11 mouse cellular contexts compared by ENCODE assay signal in the genomic region with DNA sequence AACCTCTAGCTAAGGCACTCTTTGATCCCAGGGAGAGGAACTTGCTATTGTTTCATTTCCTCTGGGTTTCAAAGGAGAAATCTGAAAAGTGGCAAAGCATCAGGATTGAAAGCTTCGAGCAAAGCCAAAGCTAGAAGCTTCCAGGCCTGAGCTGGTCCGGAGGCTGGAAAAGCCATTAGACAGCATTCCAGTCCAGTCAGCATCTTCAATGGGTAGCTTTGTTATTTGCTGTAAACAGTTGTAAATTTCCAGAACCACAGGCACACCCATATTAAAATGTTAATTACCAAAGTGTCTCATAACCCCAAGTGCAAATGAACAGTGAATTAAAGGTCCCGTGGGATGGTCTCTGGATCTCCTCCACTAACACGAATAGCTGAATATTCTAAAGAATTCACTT. TPM values are rescaled to one million over a fixed set of nuclear protein-coding genes. Genes with fewer than 3 reads are reported as not detected.
DNase-seq lines count a peak whose midpoint lies in the region; ATAC-seq and TF ChIP-seq lines count a peak whose summit lies in the region.
"Had no signal": no experiment of that assay in that cellular context is flagged by ENCODE, and none has a peak within 500 bp of the region (broad histone marks: within the 10 kb centered on the region; RNA-seq: fewer than 3 reads in every experiment).

No protein-coding gene starts in this region.

- H3K9ac ChIP-seq in forebrain, embryonic 16.5 days (replicated peaks; ENCODE audit: low read depth, low read length): no peak overlapping the region
- peak overlapping the region; percentile 0; the same call in 1 of the 2 replicates for H3K9ac ChIP-seq in hindbrain, embryonic 13.5 days
- H3K9ac ChIP-seq in neural tube, embryonic 13.5 days: no peak overlapping the region
- H3K9ac ChIP-seq: embryonic facial prominence, embryonic 12.5 days; lung, embryonic 15.5 days had no signal

- H3K4me1 ChIP-seq in forebrain, embryonic 10.5 days: peaks cover 82% of the 10 kb centered on the region
- peaks cover 51% of the 10 kb centered on the region for H3K4me1 ChIP-seq in forebrain, embryonic 16.5 days (replicated peaks; ENCODE audit: control insufficient read depth, insufficient read depth, low read length)
- peaks cover 65% of the 10 kb centered on the region for H3K4me1 ChIP-seq in hindbrain, embryonic 13.5 days (replicated peaks)
- H3K4me1 ChIP-seq in neural tube, embryonic 13.5 days (replicated peaks): peaks cover 93% of the 10 kb centered on the region

- peaks cover 51% of the 10 kb centered on the region for H3K36me3 ChIP-seq in forebrain, embryonic 10.5 days (replicated peaks)
- H3K36me3 ChIP-seq in forebrain, embryonic 16.5 days (ENCODE audit: control insufficient read depth, insufficient read depth): 0 out of 2 replicates have a peak, but pooled peaks cover 2% of the 10 kb centered on the region
- H3K36me3 ChIP-seq in hindbrain, embryonic 13.5 days: peaks cover 31% of the 10 kb centered on the region
- H3K36me3 ChIP-seq in neural tube, embryonic 13.5 days: peaks cover 28% of the 10 kb centered on the region

- 66% methylated on average over 4 of the region's 4 CpGs for WGBS in forebrain, embryonic 10.5 days
- 16% methylated on average over 4 of the region's 4 CpGs for WGBS in forebrain, embryonic 16.5 days
- 28% methylated on average over 4 of the region's 4 CpGs for WGBS in hindbrain, embryonic 13.5 days
- 21% methylated on average over 4 of the region's 4 CpGs for WGBS in neural tube, embryonic 13.5 days

- no peak for TF ChIP-seq CTCF in left cerebral cortex, adult 2 months (IDR thresholded peaks at IDR 0.05)

- H3K27me3 ChIP-seq in forebrain, embryonic 10.5 days (ENCODE audit: poor library complexity, severe bottlenecking): no peaks in the 10 kb centered on the region
- H3K27me3 ChIP-seq in forebrain, embryonic 16.5 days (replicated peaks; ENCODE audit: control insufficient read depth, insufficient read depth, low read length): no peaks in the 10 kb centered on the region
- H3K27me3 ChIP-seq in hindbrain, embryonic 13.5 days: no peaks in the 10 kb centered on the region
- no peaks in the 10 kb centered on the region for H3K27me3 ChIP-seq in neural tube, embryonic 13.5 days
- H3K27me3 ChIP-seq: embryonic facial prominence, embryonic 12.5 days; lung, embryonic 15.5 days had no signal

- DNase-seq in forebrain, embryonic 10.5 days (ENCODE audit: extremely low spot score, low spot score): no peak
- no peak for DNase-seq in left cerebral cortex, adult 2 months (ENCODE audit: extremely low spot score in 1 of 2, low spot score in 2 of 2)
- no peak for DNase-seq in left cerebral cortex, postnatal 36 days (ENCODE audit: low spot score in 2 of 2)
- DNase-seq in urinary bladder, postnatal 4 days (ENCODE audit: low spot score in 2 of 2): no peak
- no peak for DNase-seq in testis, postnatal 14 days (ENCODE audit: low spot score)
- DNase-seq: layer of hippocampus, adult 9-11 months had no signal

- no peak for ATAC-seq in forebrain, embryonic 16.5 days
- no peak for ATAC-seq in hindbrain, embryonic 13.5 days (ENCODE audit: low FRiP score)
- ATAC-seq in neural tube, embryonic 13.5 days (ENCODE audit: low read depth): no peak

- H3K27ac ChIP-seq in forebrain, embryonic 10.5 days: peak overlapping the region; percentile 84
- no peak overlapping the region for H3K27ac ChIP-seq in forebrain, embryonic 16.5 days (ENCODE audit: low read length)
- H3K27ac ChIP-seq in left cerebral cortex, adult 2 months: peak overlapping the region; percentile 48; the same call in 1 of the 2 replicates
- H3K27ac ChIP-seq in hindbrain, embryonic 13.5 days: peak overlapping the region; percentile 84
- H3K27ac ChIP-seq in neural tube, embryonic 13.5 days (replicated peaks): peak overlapping the region; percentile 91
- H3K27ac ChIP-seq: lung, embryonic 15.5 days had no signal

- no peak overlapping the region for H3K4me3 ChIP-seq in forebrain, embryonic 10.5 days
- H3K4me3 ChIP-seq in forebrain, embryonic 16.5 days (replicated peaks; ENCODE audit: low read length): no peak overlapping the region
- H3K4me3 ChIP-seq in left cerebral cortex, adult 2 months: no peak overlapping the region
- no peak overlapping the region for H3K4me3 ChIP-seq in hindbrain, embryonic 13.5 days
- no peak overlapping the region for H3K4me3 ChIP-seq in neural tube, embryonic 13.5 days
- H3K4me3 ChIP-seq: embryonic facial prominence, embryonic 12.5 days; lung, embryonic 15.5 days had no signal

- H3K4me2 ChIP-seq in forebrain, embryonic 16.5 days (ENCODE audit: low read length): no peak overlapping the region
- no peak overlapping the region; the same call in 1 of the 2 replicates for H3K4me2 ChIP-seq in hindbrain, embryonic 13.5 days
- H3K4me2 ChIP-seq in neural tube, embryonic 13.5 days: no peak overlapping the region
- H3K4me2 ChIP-seq: embryonic facial prominence, embryonic 12.5 days; lung, embryonic 15.5 days had no signal

- intact Hi-C loops in left cerebral cortex, adult 2 months (cut with DNase I): no loop called here
- intact Hi-C loops in left cerebral cortex, postnatal 36 days (cut with DNase I): no loop called here

- no peaks in the 10 kb centered on the region for H3K9me3 ChIP-seq in forebrain, embryonic 10.5 days
- no peaks in the 10 kb centered on the region for H3K9me3 ChIP-seq in forebrain, embryonic 16.5 days (ENCODE audit: control insufficient read depth, low read length)
- no peaks in the 10 kb centered on the region for H3K9me3 ChIP-seq in hindbrain, embryonic 13.5 days
- H3K9me3 ChIP-seq in neural tube, embryonic 13.5 days: no peaks in the 10 kb centered on the region
- H3K9me3 ChIP-seq: embryonic facial prominence, embryonic 12.5 days; lung, embryonic 15.5 days had no signal

RNA-seq across cellular contexts. Expression of a gene that starts 21.2 kb away (rescaled TPM):
- polyA plus RNA-seq in forebrain, embryonic 10.5 days (2016; fragmentation: Nextera tagmentation; extraction: Ambion mirVana): 85.8 and 86.1 TPM in 2 replicates
- polyA plus RNA-seq in forebrain, embryonic 16.5 days (2015; fragmentation: Nextera tagmentation; extraction: Ambion mirVana): 198 and 209 TPM in 2 replicates
- 100 to 1,000 TPM; 101 to 102 TPM for total RNA-seq in left cerebral cortex, adult 2 months (2021)
- total RNA-seq in left cerebral cortex, postnatal 36 days (2021): 100 to 1,000 TPM in 1 of 2 experiments, 10 to 100 TPM in 1; 86.5 to 106 TPM
- polyA plus RNA-seq in hindbrain, embryonic 13.5 days (2015; fragmentation: Nextera tagmentation; extraction: Ambion mirVana): 169 and 170 TPM in 2 replicates
- polyA plus RNA-seq in neural tube, embryonic 13.5 days (2015; fragmentation: Nextera tagmentation; extraction: Ambion mirVana): 151 and 160 TPM in 2 replicates
